Mouse (Mus musculus) midbrain, embryonic 11.5 days (tissue): ENCODE data around the gene Ugt2b38. TPM values are rescaled to one million over a fixed set of nuclear protein-coding genes. Genes with fewer than 3 reads are reported as not detected.
"Not testable (repeated sequence)": the region's sequence is repeated elsewhere in the genome, so short reads cannot be mapped to it uniquely, and the experiment has no call there.

Source experiments
- ATAC-seq: fragments of 200-750 bp; cut with Nextera tagmentation; 2 replicates; pipeline ENCODE4 v1.8.0; 2017; ENCODE audit warnings: moderate TSS enrichment, moderate library complexity; ENCODE audit not compliant: low FRiP score
- DNase-seq: peaks from one replicate; pipeline ENCODE4 v3.0.0; 2015; ENCODE audit warnings: low spot score; ENCODE audit errors: missing footprints
- H3K27ac ChIP-seq: fragments of 300-500 bp; sonication (generic); 2 replicates; pipeline ENCODE4 v1.5.1; 2014; ENCODE audit warnings: low read depth, low read length
- H3K27me3 ChIP-seq: fragments of 300-500 bp; sonication (generic); 2 replicates; pipeline ENCODE4 v1.6.1; 2014; ENCODE audit warnings: mild to moderate bottlenecking, low read length, moderate library complexity, mixed read lengths; ENCODE audit not compliant: control insufficient read depth, insufficient read depth
- H3K36me3 ChIP-seq: fragments of 300-500 bp; sonication (generic); 2 replicates; pipeline ENCODE4 v1.6.1; 2014; ENCODE audit warnings: mild to moderate bottlenecking, low read length, moderate library complexity, mixed read lengths; ENCODE audit not compliant: control insufficient read depth, insufficient read depth
- H3K4me1 ChIP-seq: fragments of 300-500 bp; sonication (generic); 2 replicates; pipeline ENCODE4 v1.6.1; 2014; ENCODE audit warnings: low read length; ENCODE audit not compliant: control insufficient read depth, insufficient read depth
- H3K4me2 ChIP-seq: fragments of 300-500 bp; sonication (generic); 2 replicates; pipeline ENCODE4 v1.6.1; 2014; ENCODE audit warnings: mild to moderate bottlenecking, moderate library complexity
- H3K4me3 ChIP-seq: fragments of 300-500 bp; sonication (generic); 2 replicates; pipeline ENCODE4 v1.5.1; 2014; ENCODE audit warnings: low read depth, low read length
- H3K9ac ChIP-seq: fragments of 300-500 bp; sonication (generic); 2 replicates; pipeline ENCODE4 v1.6.1; 2014; ENCODE audit warnings: low read length
- H3K9me3 ChIP-seq: fragments of 300-500 bp; sonication (generic); 2 replicates; pipeline ENCODE4 v1.6.1; 2016; ENCODE audit warnings: low read length; ENCODE audit not compliant: control insufficient read depth
- WGBS: fragments of 180-500 bp; shearing (Covaris S2); extraction: QIAGEN DNeasy Blood & Tissue Kit; methylation state at CpG from one replicate; pipeline ENCODE4 v1.1.7; 2014; 5-methylcytosine and 5-hydroxymethylcytosine counted together
- polyA plus RNA-seq: library from polyadenylated mRNA; unstranded; fragments of >200 nt; fragmentation: Nextera tagmentation; extraction: Ambion mirVana; gene quantifications from 2 replicates; pipeline ENCODE4 v1.2.1, GENCODE M21; 2014

The Ugt2b38 gene
- polyA plus RNA-seq: not detected in 2 replicates

GRCm38 (mm10) chr5:87424041-87424440, at the start of gene Ugt2b38:
TSS of gene Ugt2b38 (minus strand) at chr5:87424203.
- not testable (repeated sequence) for DNase-seq, H3K36me3 ChIP-seq, H3K9me3 ChIP-seq, H3K4me1 ChIP-seq, H3K4me3 ChIP-seq, H3K9ac ChIP-seq, H3K4me2 ChIP-seq, H3K27ac ChIP-seq, ATAC-seq, H3K27me3 ChIP-seq
- WGBS: 93% methylated on average over 1 of the region's 2 CpGs

DNA sequence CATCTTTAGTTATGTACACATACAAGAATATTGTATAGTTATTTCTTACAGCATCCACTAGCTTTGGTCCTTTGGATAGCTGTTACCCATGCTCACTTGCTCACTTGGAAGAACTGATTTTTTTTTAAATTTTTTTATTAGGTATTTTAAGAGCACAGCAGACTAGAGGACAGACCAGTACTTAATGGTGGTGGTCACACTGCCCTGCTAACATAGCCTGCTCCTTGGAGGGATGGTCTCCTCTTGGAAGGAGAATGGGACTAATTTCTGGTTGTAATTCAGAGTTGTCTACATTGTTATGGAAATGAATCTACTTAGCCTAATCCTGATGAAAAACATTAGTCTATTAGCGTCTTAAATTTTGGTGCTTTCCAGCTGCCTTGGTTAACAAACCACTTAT, 34.8 kb upstream of the Ugt2b38 start:
- Histone ChIP-seq H3K27me3 (no peaks in the 10 kb centered on the region), H3K4me3 (no peak overlapping the region), H3K4me2 (no peak overlapping the region), H3K4me1 (no peaks in the 10 kb centered on the region), H3K9me3 (no peaks in the 10 kb centered on the region), H3K36me3 (no peaks in the 10 kb centered on the region), H3K9ac (no peak overlapping the region), H3K27ac (no peak overlapping the region)
- DNase-seq (no peak), ATAC-seq (0 out of 2 replicates have a peak, but pooled peaks have one; percentile 40)
- 15% methylated on average over 1 of the region's 1 CpGs for WGBS

- Histone ChIP-seq H3K27ac (no peak overlapping the region), H3K4me2 (no peak overlapping the region), H3K27me3 (no peaks in the 10 kb centered on the region), H3K9me3 (no peaks in the 10 kb centered on the region), H3K9ac (no peak overlapping the region), H3K4me3 (no peak overlapping the region), H3K36me3 (no peaks in the 10 kb centered on the region), H3K4me1 (no peaks in the 10 kb centered on the region)
- ATAC-seq (no peak), DNase-seq (no peak)
These were observed 33.7 kb upstream of the Ugt2b38 start for GRCm38 (mm10) chr5:87457701-87458100.

GRCm38 (mm10) chr5:87456216-87456850, 32.3 kb upstream of the Ugt2b38 start:
- DNase-seq: no peak
- Histone ChIP-seq H3K27me3 (no peaks in the 10 kb centered on the region), H3K9me3 (no peaks in the 10 kb centered on the region), H3K9ac (no peak overlapping the region), H3K36me3 (no peaks in the 10 kb centered on the region), H3K27ac (no peak overlapping the region), H3K4me1 (no peaks in the 10 kb centered on the region), H3K4me2 (no peak overlapping the region), H3K4me3 (no peak overlapping the region)
- ATAC-seq: no peak
- WGBS: 89% methylated on average over 3 of the region's 3 CpGs

DNA sequence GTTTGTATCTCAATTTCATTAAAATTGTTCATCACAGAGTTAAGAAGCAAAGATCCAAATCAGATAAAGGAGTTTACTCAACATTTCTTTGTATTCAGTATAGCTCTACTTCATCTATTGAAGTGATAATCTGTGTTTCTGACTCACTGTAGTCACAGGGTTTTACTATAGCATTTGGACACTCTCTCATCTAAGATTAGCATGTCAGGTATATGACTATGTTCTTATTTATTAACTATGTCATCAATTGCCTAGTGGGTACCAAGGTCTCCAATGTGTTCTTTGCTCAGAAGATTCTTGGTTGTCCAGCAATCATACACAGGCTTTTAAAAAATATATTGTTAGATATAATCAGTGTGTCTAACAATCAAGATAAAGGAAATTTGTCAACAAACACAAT, 31.5 kb upstream of the Ugt2b38 start:
- Histone ChIP-seq H3K27ac (no peak overlapping the region), H3K4me3 (no peak overlapping the region), H3K9me3 (no peaks in the 10 kb centered on the region), H3K9ac (no peak overlapping the region), H3K4me1 (no peaks in the 10 kb centered on the region), H3K36me3 (no peaks in the 10 kb centered on the region), H3K27me3 (no peaks in the 10 kb centered on the region), H3K4me2 (no peak overlapping the region)
- ATAC-seq (no peak), DNase-seq (no peak)

- H3K9me3 ChIP-seq, H3K4me1 ChIP-seq, H3K36me3 ChIP-seq, DNase-seq, ATAC-seq, H3K9ac ChIP-seq, H3K27me3 ChIP-seq, H3K4me2 ChIP-seq, H3K27ac ChIP-seq, H3K4me3 ChIP-seq: not testable (repeated sequence)
- 71% methylated on average over 3 of the region's 5 CpGs for WGBS
These were observed 28.5 kb upstream of the Ugt2b38 start for GRCm38 (mm10) chr5:87452514-87452913.

- Histone ChIP-seq H3K27ac (no peak overlapping the region), H3K4me1 (no peaks in the 10 kb centered on the region), H3K27me3 (no peaks in the 10 kb centered on the region), H3K4me3 (no peak overlapping the region), H3K9ac (no peak overlapping the region), H3K4me2 (no peak overlapping the region), H3K9me3 (no peaks in the 10 kb centered on the region), H3K36me3 (no peaks in the 10 kb centered on the region)
- WGBS: 40% methylated on average over 3 of the region's 3 CpGs
- DNase-seq: peak; percentile 86
- peak; percentile 64; the same call in 1 of the 2 replicates for ATAC-seq
These were observed 12.3 kb upstream of the Ugt2b38 start for GRCm38 (mm10) chr5:87436264-87436663.

- Histone ChIP-seq H3K27ac (no peak overlapping the region), H3K9me3 (no peaks in the 10 kb centered on the region), H3K36me3 (no peaks in the 10 kb centered on the region), H3K4me1 (no peaks in the 10 kb centered on the region), H3K4me2 (no peak overlapping the region), H3K9ac (no peak overlapping the region), H3K4me3 (no peak overlapping the region), H3K27me3 (no peaks in the 10 kb centered on the region)
- DNase-seq (no peak), ATAC-seq (no peak)
- 84% methylated on average over 3 of the region's 3 CpGs for WGBS
These were observed 1.7 kb upstream of the Ugt2b38 start for GRCm38 (mm10) chr5:87425676-87426075.

DNA sequence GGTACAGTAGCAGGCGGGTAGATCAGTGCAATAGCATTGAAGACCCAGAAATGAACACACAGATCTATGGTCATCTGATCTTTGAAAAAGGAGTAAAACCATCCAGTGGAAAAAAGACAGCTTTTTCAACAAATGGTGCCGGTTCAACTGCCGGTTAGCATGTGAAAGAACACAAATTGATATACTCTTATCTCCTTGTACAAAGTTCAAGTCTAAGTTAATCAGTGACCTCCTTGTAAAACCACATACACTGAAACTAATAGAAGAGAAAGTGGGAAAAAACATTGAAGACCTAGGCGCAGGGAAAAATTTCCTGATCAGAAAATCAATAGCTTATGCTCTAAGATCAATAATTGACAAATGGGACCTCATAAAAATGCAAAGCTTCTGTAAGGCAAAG, 27.0 kb downstream of the Ugt2b38 start:
- no peak overlapping the region for H3K4me2 ChIP-seq
- no peak overlapping the region for H3K27ac ChIP-seq
- no peak overlapping the region for H3K9ac ChIP-seq
- no peak overlapping the region for H3K4me3 ChIP-seq
- H3K27me3 ChIP-seq: no peaks in the 10 kb centered on the region
- H3K9me3 ChIP-seq: no peaks in the 10 kb centered on the region
- DNase-seq (no peak), ATAC-seq (no peak)
- no peaks in the 10 kb centered on the region for H3K36me3 ChIP-seq
- WGBS: 85% methylated on average over 4 of the region's 4 CpGs
- H3K4me1 ChIP-seq: no peaks in the 10 kb centered on the region
